Mouse (Mus musculus) heart, embryonic 13.5 days (tissue): ENCODE data around the gene Zc3h12b. TPM values are rescaled to one million over a fixed set of nuclear protein-coding genes. Genes with fewer than 3 reads are reported as not detected.
A peak's percentile ranks its signal among the peaks of the same experiment; 100 is the strongest.
"Not testable (repeated sequence)": the region's sequence is repeated elsewhere in the genome, so short reads cannot be mapped to it uniquely, and the experiment has no call there.

Experiments used
- ATAC-seq: fragments of 200-750 bp; cut with Nextera tagmentation; 2 replicates; pipeline ENCODE4 v1.8.0; 2017; ENCODE audit warnings: moderate TSS enrichment; ENCODE audit not compliant: insufficient number of reproducible peaks, low FRiP score, low TSS enrichment; ENCODE audit errors: extremely low read depth
- H3K27ac ChIP-seq: fragments of 300-500 bp; sonication (generic); replicated peaks from 2 replicates; pipeline ENCODE4 v1.5.1; 2015; ENCODE audit warnings: moderate library complexity, mild to moderate bottlenecking, inconsistent platforms
- H3K27me3 ChIP-seq: fragments of 300-500 bp; sonication (generic); replicated peaks from 2 replicates; pipeline ENCODE4 v1.6.1; 2015; ENCODE audit warnings: mild to moderate bottlenecking, inconsistent platforms
- H3K36me3 ChIP-seq: fragments of 300-500 bp; sonication (generic); 2 replicates; pipeline ENCODE4 v1.6.1; 2015; ENCODE audit warnings: mild to moderate bottlenecking, inconsistent platforms
- H3K4me1 ChIP-seq: fragments of 300-500 bp; sonication (generic); 2 replicates; pipeline ENCODE4 v1.6.1; 2015; ENCODE audit warnings: inconsistent platforms
- H3K4me2 ChIP-seq: fragments of 300-500 bp; sonication (generic); 2 replicates; pipeline ENCODE4 v1.6.1; 2015; ENCODE audit warnings: inconsistent platforms, mild to moderate bottlenecking, moderate library complexity
- H3K4me3 ChIP-seq: fragments of 300-500 bp; sonication (generic); 2 replicates; pipeline ENCODE4 v1.5.1; 2015; ENCODE audit warnings: moderate library complexity, mild to moderate bottlenecking, inconsistent platforms
- H3K9ac ChIP-seq: fragments of 300-500 bp; sonication (generic); 2 replicates; pipeline ENCODE4 v1.6.1; 2015; ENCODE audit warnings: inconsistent platforms, mild to moderate bottlenecking, moderate library complexity
- H3K9me3 ChIP-seq: fragments of 300-500 bp; sonication (generic); 2 replicates; pipeline ENCODE4 v1.6.1; 2016; ENCODE audit warnings: inconsistent platforms
- WGBS: fragments of 180-500 bp; shearing (Covaris S2); methylation state at CpG from one replicate; pipeline ENCODE4 v1.1.7; 2015; ENCODE audit warnings: mixed read lengths; 5-methylcytosine and 5-hydroxymethylcytosine counted together
- polyA plus RNA-seq: library from polyadenylated mRNA; unstranded; fragments of >200 nt; fragmentation: Nextera tagmentation; extraction: Ambion mirVana; gene quantifications from 2 replicates; pipeline ENCODE4 v1.2.1, GENCODE M21; 2015

The Zc3h12b gene
- polyA plus RNA-seq, 1 experiment from 2014 or later: 1.7 TPM

- peaks cover 4% of the 10 kb centered on the region for H3K4me1 ChIP-seq
- no peak for ATAC-seq
- H3K27ac ChIP-seq: no peak overlapping the region
These were observed 239.3 kb downstream of the Zc3h12b start for GRCm38 (mm10) chrX:95950776-95951175.

GRCm38 (mm10) chrX:95956497-95957293 lies 245.2 kb downstream of the Zc3h12b start, which contains the start of gene Las1l:
Gene Las1l (minus strand): TSS chrX:95956962.
- no peaks in the 10 kb centered on the region for H3K9me3 ChIP-seq
- peak within 1 kb of the TSS; percentile 67 for H3K4me3 ChIP-seq
- peaks cover 5% of the 10 kb centered on the region for H3K4me1 ChIP-seq
- H3K9ac ChIP-seq: peak within 1 kb of the TSS; percentile 84
- ATAC-seq: peak; percentile 99
- peaks cover 13% of the 10 kb centered on the region for H3K36me3 ChIP-seq
- WGBS: 11% methylated on average over 42 of the region's 42 CpGs
- H3K4me2 ChIP-seq: peak within 1 kb of the TSS; percentile 72
- H3K27ac ChIP-seq: peak within 1 kb of the TSS; percentile 67
- no peaks in the 10 kb centered on the region for H3K27me3 ChIP-seq

More at GRCm38 (mm10) chrX:95950776-95951175, 239.3 kb downstream of the Zc3h12b start:
- Histone ChIP-seq H3K36me3 (peaks cover 51% of the 10 kb centered on the region), H3K9me3 (no peaks in the 10 kb centered on the region), H3K9ac (no peak overlapping the region), H3K4me3 (no peak overlapping the region), H3K4me2 (no peak overlapping the region), H3K27me3 (no peaks in the 10 kb centered on the region)
- WGBS: 46% methylated on average over 3 of the region's 3 CpGs

GRCm38 (mm10) chrX:95957461-95957860 lies 246.0 kb downstream of the Zc3h12b start:
- 0 out of 2 replicates have a peak overlapping the region, but pooled peaks have one; percentile 19 for H3K9ac ChIP-seq
- H3K27ac ChIP-seq: not testable (repeated sequence)
- WGBS: 27% methylated on average over 11 of the region's 11 CpGs

GRCm38 (mm10) chrX:95963366-95963765 lies 251.9 kb downstream of the Zc3h12b start:
- WGBS: 61% methylated on average over 2 of the region's 2 CpGs
- Histone ChIP-seq H3K4me3 (no peak overlapping the region), H3K9ac (no peak overlapping the region), H3K36me3 (no peaks in the 10 kb centered on the region), H3K4me1 (no peaks in the 10 kb centered on the region), H3K27ac (no peak overlapping the region), H3K4me2 (no peak overlapping the region), H3K27me3 (no peaks in the 10 kb centered on the region), H3K9me3 (no peaks in the 10 kb centered on the region)
- ATAC-seq: no peak

More at GRCm38 (mm10) chrX:95957461-95957860, 246.0 kb downstream of the Zc3h12b start:
- ATAC-seq, H3K27me3 ChIP-seq, H3K4me1 ChIP-seq, H3K9me3 ChIP-seq, H3K36me3 ChIP-seq: not testable (repeated sequence)
- Histone ChIP-seq H3K4me3 (peak overlapping the region; percentile 67), H3K4me2 (peak overlapping the region; percentile 65)

GRCm38 (mm10) chrX:95965036-95965435 lies 253.6 kb downstream of the Zc3h12b start:
- ATAC-seq: no peak
- WGBS: 70% methylated on average over 6 of the region's 6 CpGs
- Histone ChIP-seq H3K4me2 (no peak overlapping the region), H3K9me3 (no peaks in the 10 kb centered on the region), H3K36me3 (no peaks in the 10 kb centered on the region), H3K4me3 (no peak overlapping the region), H3K4me1 (0 out of 2 replicates have a peak, but pooled peaks cover 3% of the 10 kb centered on the region), H3K27ac (no peak overlapping the region), H3K27me3 (no peaks in the 10 kb centered on the region), H3K9ac (no peak overlapping the region)

GRCm38 (mm10) chrX:95967847-95968593 lies 256.5 kb downstream of the Zc3h12b start:
- no peaks in the 10 kb centered on the region for H3K27me3 ChIP-seq
- H3K4me2 ChIP-seq: peak overlapping the region; percentile 75
- peak overlapping the region; percentile 73 for H3K9ac ChIP-seq
- peak overlapping the region; percentile 75 for H3K27ac ChIP-seq
- WGBS: 12% methylated on average over 25 of the region's 28 CpGs
- H3K9me3 ChIP-seq: no peaks in the 10 kb centered on the region
- 0 out of 2 replicates have a peak, but pooled peaks cover 3% of the 10 kb centered on the region for H3K4me1 ChIP-seq
- ATAC-seq: peak; percentile 80
- H3K4me3 ChIP-seq: peak overlapping the region; percentile 52
- no peaks in the 10 kb centered on the region for H3K36me3 ChIP-seq

GRCm38 (mm10) chrX:95968594-95968965 lies 257.1 kb downstream of the Zc3h12b start:
- H3K36me3 ChIP-seq: no peaks in the 10 kb centered on the region
- ATAC-seq: peak; percentile 80
- no peaks in the 10 kb centered on the region for H3K9me3 ChIP-seq
- 0 out of 2 replicates have a peak, but pooled peaks cover 3% of the 10 kb centered on the region for H3K4me1 ChIP-seq
- H3K4me2 ChIP-seq: peak overlapping the region; percentile 75
- peak overlapping the region; percentile 75 for H3K27ac ChIP-seq
- WGBS: 14% methylated on average over 6 of the region's 6 CpGs
- peak overlapping the region; percentile 73 for H3K9ac ChIP-seq
- no peaks in the 10 kb centered on the region for H3K27me3 ChIP-seq
- H3K4me3 ChIP-seq: peak overlapping the region; percentile 52

GRCm38 (mm10) chrX:95969116-95969515 lies 257.6 kb downstream of the Zc3h12b start:
- 42% methylated on average over 6 of the region's 6 CpGs for WGBS
- H3K36me3 ChIP-seq: no peaks in the 10 kb centered on the region
- H3K27ac ChIP-seq: no peak overlapping the region
- no peak overlapping the region for H3K4me3 ChIP-seq
- no peak overlapping the region for H3K9ac ChIP-seq
- H3K9me3 ChIP-seq: no peaks in the 10 kb centered on the region
- ATAC-seq: no peak
- no peaks in the 10 kb centered on the region for H3K27me3 ChIP-seq
- H3K4me1 ChIP-seq: 0 out of 2 replicates have a peak, but pooled peaks cover 3% of the 10 kb centered on the region
- H3K4me2 ChIP-seq: peak overlapping the region; percentile 75

GRCm38 (mm10) chrX:95969936-95970335 lies 258.5 kb downstream of the Zc3h12b start:
- Histone ChIP-seq H3K9me3 (no peaks in the 10 kb centered on the region), H3K27me3 (no peaks in the 10 kb centered on the region), H3K27ac (no peak overlapping the region), H3K4me1 (0 out of 2 replicates have a peak, but pooled peaks cover 3% of the 10 kb centered on the region), H3K9ac (no peak overlapping the region), H3K4me2 (no peak overlapping the region), H3K4me3 (no peak overlapping the region), H3K36me3 (no peaks in the 10 kb centered on the region)
- WGBS: 86% methylated on average over 9 of the region's 9 CpGs
- ATAC-seq: no peak
